Mouse (Mus musculus) spleen, postnatal 10 days (tissue): Measurements from ENCODE around the gene Eif3k.

ENCODE experiments used
- DNase-seq, 2 experiments: peaks; one replicate each; pipeline ENCODE4 v3.0.0; 2021 to 2022; ENCODE audit warnings: low spot score in 2 of 2

Gene Eif3k

GRCm38 (mm10) chr7:28959505-28960045 is 22.1 kb downstream of the Eif3k start:
- no peak for DNase-seq

GRCm38 (mm10) chr7:28958770-28959169 is 22.9 kb downstream of the Eif3k start:
- no peak for DNase-seq

GRCm38 (mm10) chr7:28957997-28958725 is 23.5 kb downstream of the Eif3k start:
- DNase-seq, result no peak

GRCm38 (mm10) chr7:28957286-28957685 is 24.4 kb downstream of the Eif3k start:
- no peak for DNase-seq

- DNase-seq, result no peak
These were observed 25.4 kb downstream of the Eif3k start for GRCm38 (mm10) chr7:28956270-28956669.

GRCm38 (mm10) chr7:28955295-28955897 is 26.3 kb downstream of the Eif3k start:
- DNase-seq, result no peak

- no peak for DNase-seq
These were observed 26.9 kb downstream of the Eif3k start for GRCm38 (mm10) chr7:28954773-28955172.

- DNase-seq, result no peak
These were observed 27.9 kb downstream of the Eif3k start for GRCm38 (mm10) chr7:28953476-28954376.

GRCm38 (mm10) chr7:28952786-28953185 is 28.9 kb downstream of the Eif3k start:
- no peak for DNase-seq

GRCm38 (mm10) chr7:28951764-28952163 is 29.9 kb downstream of the Eif3k start:
- DNase-seq, result no peak

GRCm38 (mm10) chr7:28950346-28951037 is 31.2 kb downstream of the Eif3k start:
- DNase-seq, result no peak

GRCm38 (mm10) chr7:28949298-28949697 is 32.4 kb downstream of the Eif3k start:
- no peak for DNase-seq

GRCm38 (mm10) chr7:28948746-28949145 is 32.9 kb downstream of the Eif3k start:
- no peak for DNase-seq

- no peak for DNase-seq
These were observed 35.4 kb downstream of the Eif3k start for GRCm38 (mm10) chr7:28946271-28946610.

- no peak for DNase-seq
These were observed 36.0 kb downstream of the Eif3k start for GRCm38 (mm10) chr7:28945416-28946270.

GRCm38 (mm10) chr7:28944756-28945415 is 36.8 kb downstream of the Eif3k start:
- no peak for DNase-seq

GRCm38 (mm10) chr7:28943451-28944180 is 38.0 kb downstream of the Eif3k start:
- no peak for DNase-seq

- DNase-seq, result no peak
These were observed 40.1 kb downstream of the Eif3k start for GRCm38 (mm10) chr7:28941542-28941941.

GRCm38 (mm10) chr7:28941129-28941528 is 40.5 kb downstream of the Eif3k start:
- no peak for DNase-seq
